Mouse (Mus musculus) monocyte, adult 2 months (primary cell): ENCODE data around the gene Cpne5.
"Not testable (repeated sequence)": the region's sequence is repeated elsewhere in the genome, so short reads cannot be mapped to it uniquely, and the experiment has no call there.

Experiments used
- DNase-seq, 2 experiments: peaks; one replicate each; pipeline ENCODE4 v3.0.0; 2022; ENCODE audit warnings: low spot score in 2 of 2, low read depth in 1 of 2

Cpne5 gene

GRCm38 (mm10) chr17:29141577-29141976, 96.4 kb downstream of the Cpne5 start:
- DNase-seq = no peak

GRCm38 (mm10) chr17:29137906-29138305, 100.1 kb downstream of the Cpne5 start:
- DNase-seq = no peak

GRCm38 (mm10) chr17:29136236-29136635, 101.7 kb downstream of the Cpne5 start:
- no peak for DNase-seq

GRCm38 (mm10) chr17:29135066-29135465, 102.9 kb downstream of the Cpne5 start:
- no peak for DNase-seq

- no peak for DNase-seq
Observed at GRCm38 (mm10) chr17:29129341-29129740, 108.6 kb downstream of the Cpne5 start.

GRCm38 (mm10) chr17:29126561-29126960, 111.4 kb downstream of the Cpne5 start:
- DNase-seq = no peak

GRCm38 (mm10) chr17:29123578-29124174, 114.3 kb downstream of the Cpne5 start:
- DNase-seq = no peak

- DNase-seq = no peak
Observed at GRCm38 (mm10) chr17:29122817-29123216, 115.2 kb downstream of the Cpne5 start.

GRCm38 (mm10) chr17:29120666-29121065, 117.3 kb downstream of the Cpne5 start:
- DNase-seq = no peak

GRCm38 (mm10) chr17:29118057-29118456, 119.9 kb downstream of the Cpne5 start:
- DNase-seq = no peak

- DNase-seq = no peak
Observed at GRCm38 (mm10) chr17:29117006-29117648, 120.8 kb downstream of the Cpne5 start.

- no peak for DNase-seq
Observed at GRCm38 (mm10) chr17:29116023-29116422, 121.9 kb downstream of the Cpne5 start.

- peak; percentile 51 to 52 for DNase-seq
Observed at GRCm38 (mm10) chr17:29113591-29114352, 124.2 kb downstream of the Cpne5 start, which contains the start of gene Rab44. Gene Rab44 (plus strand): TSS chr17:29114145.

GRCm38 (mm10) chr17:29111332-29111731, 126.6 kb downstream of the Cpne5 start:
- DNase-seq = no peak

- not testable (repeated sequence) for DNase-seq
Observed at GRCm38 (mm10) chr17:29110356-29110755, 127.6 kb downstream of the Cpne5 start.
